Mouse (Mus musculus) thymus, postnatal 4 days (tissue): ENCODE measurements around the gene Fam89b.
"Not testable (repeated sequence)": the region's sequence is repeated elsewhere in the genome, so short reads cannot be mapped to it uniquely, and the experiment has no call there.

Experiments used
- DNase-seq: peaks from one replicate; pipeline ENCODE4 v3.0.0; 2021

Gene Fam89b

DNA sequence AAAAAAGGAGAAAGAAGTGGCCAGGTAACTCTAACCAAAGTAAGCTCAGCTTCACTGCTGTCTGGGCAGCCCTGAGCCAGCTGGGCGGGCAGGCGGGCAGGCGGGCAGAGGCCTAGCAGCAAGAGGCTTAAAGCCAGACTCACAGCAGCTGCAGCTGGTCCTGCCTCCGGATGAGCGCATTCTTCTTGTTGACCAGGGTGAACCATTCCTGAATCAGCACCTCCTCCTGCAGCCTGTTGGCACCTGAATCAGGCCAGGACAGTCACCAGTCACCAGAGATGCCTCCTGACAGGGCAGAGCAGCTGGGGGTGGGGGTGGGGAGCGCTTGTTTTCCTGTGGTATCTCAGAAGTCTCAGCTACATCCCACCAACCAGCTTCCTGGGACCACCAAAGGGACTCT lies 19.4 kb downstream of the Fam89b start:
- no peak for DNase-seq

DNA sequence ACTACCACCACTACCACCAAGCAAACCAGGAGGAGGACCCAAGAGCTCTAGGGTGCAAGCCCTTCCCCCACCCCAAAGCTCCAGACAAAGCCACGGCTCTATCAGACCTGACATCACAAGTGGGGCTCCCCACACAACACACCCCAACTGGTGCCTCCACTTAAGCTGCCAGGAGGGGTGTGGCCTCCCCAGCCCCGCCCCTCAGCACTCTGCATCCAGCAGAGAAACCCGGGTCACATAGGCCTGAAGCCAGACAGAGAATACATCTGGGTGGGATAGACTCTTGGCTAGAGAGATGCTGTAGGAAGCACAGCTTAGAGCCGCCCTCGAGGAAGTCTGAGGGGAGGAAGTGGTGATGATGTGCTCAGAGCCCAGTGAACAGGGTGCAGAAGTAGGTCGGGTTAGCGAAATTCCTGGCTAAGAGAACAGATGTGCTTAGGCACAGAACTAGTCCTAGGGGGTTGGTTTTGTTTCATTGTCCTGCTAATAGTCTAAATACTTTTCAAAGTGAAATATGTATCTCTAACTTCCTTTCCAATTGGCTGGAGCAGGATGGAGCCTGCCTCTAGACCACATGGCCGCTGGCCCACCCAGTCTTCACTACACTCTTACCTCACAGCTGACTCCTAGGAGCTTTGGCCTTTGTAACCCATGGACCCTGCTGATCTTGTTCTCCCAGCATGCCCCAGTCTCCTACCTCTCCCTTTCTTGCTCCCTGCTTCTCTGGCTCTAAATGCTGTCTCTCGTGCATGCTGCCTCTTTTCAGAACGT lies 24.5 kb downstream of the Fam89b start:
- peak; percentile 80 for DNase-seq

DNA sequence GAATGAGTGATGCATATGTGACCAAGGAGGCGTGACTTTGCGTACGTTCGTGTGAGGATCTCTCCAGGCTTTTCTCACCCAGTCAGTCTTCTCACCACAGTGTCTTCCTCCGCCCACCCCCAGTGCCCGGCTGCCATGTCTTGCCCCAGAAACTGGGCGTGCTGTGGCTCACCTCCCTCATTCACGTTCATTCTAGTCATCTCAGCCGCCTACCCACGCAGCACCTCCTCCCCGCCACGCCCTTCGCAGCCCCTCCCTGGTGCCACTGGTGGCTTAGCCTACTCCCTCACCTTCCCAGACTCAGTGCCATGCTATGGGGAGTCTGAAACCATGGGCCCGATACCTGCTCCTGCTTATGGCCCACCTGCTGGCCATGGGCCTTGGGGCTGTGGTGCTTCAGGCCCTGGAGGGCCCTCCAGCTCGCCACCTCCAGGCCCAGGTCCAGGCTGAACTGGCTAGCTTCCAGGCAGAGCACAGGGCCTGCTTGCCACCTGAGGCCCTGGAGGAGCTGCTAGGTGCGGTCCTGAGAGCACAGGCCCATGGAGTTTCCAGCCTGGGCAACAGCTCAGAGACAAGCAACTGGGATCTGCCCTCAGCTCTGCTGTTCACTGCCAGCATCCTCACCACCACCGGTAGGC lies 25.2 kb downstream of the Fam89b start, which contains the start of gene Kcnk7:
Gene Kcnk7 (plus strand): TSS at position 205 of the 638 bp plus-strand sequence.
- DNase-seq, result peak; percentile 51

DNA sequence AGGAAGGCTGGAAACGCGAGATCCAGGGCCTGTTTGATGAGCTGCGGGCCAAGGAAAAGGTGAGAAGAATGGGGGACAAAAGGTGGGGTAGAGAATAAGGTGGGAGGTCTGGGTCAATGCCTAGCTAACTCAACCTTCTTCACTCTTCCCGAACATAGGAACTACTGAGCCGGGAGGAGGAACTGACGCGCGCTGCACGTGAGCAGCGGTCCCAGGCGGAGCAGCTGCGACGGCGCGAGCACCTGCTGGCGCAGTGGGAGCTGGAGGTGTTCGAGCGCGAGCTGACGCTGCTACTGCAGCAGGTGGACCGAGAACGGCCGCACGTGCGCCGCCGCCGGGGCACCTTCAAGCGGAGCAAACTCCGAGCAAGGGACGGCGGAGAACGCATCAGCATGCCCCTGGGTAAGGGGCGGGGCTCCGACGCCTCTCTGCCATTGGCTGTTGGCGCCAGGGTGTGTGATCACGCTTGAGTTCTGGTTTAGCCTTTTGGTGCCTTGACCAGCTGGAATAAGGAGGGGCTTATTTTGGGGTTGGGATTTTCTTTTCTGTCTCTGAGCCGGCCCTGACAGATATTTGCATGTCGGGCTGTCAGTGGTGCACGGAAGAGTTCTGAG lies 33.5 kb downstream of the Fam89b start:
- no peak for DNase-seq

DNA sequence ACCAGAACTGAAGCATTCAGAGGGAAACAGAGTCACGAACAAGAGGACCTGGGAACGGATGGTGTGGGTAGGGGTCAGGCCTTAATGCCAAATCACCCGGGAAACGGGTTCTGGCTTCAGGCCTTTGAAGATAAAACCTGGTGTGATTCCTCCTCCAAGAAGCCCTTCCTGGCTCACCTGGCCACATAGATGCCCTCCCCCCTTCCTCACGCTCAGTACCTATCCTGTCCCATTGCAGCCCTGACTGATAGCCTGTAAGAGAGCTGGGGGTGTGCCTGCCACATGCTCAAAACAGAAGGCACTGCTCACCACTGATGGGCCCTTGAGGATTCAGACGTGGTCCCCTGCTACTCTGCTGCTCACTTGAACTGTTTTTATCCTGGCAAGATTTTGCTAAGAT lies 35.7 kb downstream of the Fam89b start:
- no peak for DNase-seq

DNA sequence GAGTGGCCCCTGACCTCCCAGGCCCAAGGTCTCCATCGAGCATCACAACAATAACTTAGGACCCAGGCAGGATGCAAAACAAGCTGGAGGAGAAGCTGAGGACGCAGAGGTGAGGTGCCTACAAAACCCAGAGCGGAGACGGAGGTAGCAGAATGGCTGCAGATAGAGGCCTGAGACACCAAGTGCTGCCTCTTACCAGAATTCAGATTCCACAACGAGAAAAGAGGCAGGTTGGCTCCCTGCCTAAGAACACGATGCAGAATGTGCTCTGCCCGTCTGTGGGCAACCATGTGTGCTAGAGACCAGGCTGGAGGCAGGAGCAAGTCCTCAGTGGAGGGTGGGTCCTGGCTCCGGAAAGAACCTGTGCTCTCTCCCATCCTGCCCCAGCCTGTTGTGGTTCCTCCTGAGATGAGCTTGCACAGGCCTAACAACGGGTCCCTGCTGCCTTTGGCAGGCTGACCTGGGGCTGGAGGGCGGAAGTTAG lies 36.5 kb downstream of the Fam89b start:
- DNase-seq, result no peak

DNA sequence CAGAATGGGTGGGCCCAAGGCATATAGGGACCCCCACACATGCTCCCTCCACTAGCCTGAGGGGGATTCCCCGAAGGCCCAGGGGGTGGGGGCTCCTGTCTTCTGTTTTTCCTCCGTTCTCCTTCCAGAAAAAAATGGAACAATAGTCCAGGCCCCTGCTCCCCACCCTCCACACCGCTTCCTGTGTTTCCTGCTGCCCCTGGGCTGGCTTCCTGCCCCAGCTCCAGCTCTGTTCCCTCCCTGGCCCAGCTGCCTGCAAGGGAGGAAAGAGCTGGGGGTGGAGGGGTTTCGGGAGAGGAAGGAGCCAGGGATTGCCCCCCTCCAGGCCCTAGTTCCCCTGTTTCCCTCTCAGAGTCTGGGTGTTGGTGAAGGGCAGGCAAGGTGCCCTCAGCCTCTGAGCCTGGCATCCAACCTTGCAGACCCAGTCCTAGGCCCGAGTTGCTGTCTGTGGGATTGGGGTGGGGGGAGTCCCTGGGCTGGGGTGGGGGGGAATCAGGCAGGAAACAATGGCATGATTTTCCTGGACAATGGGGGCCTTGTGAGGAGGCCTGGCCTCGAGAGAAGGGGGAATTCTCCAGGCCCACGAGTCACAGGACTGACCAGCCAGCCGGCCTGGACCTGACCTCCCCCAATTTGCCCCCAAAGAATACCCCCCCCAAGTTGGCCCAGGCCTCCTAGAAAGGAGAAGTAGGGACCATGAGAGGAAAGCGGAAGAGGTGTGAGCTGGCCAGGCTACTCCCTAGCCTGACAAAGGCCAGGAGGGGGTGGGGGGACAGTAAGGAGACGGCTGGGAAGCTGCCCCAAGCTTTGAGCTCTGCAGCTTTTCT lies 37.2 kb downstream of the Fam89b start:
- DNase-seq, result no peak

DNA sequence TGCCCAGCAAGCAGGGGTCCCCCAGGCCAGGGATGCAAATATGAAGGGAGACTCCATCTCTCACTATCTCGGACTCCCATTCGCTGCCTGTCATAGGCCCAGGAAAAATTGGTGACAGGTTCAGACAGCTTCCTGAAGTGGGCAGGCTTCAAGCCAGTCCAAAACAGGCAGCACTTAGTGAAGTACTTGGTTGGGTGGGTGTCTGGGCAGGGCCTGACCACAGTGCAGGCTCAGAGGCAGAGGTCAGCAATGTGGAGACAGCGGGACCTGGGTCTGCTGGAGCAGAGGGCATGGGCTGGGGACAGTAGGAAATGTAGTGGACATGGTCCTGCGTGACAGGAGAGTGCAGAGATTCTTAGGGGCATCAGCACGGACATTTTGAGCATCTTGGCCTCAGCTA lies 37.9 kb downstream of the Fam89b start:
- DNase-seq, result no peak

DNA sequence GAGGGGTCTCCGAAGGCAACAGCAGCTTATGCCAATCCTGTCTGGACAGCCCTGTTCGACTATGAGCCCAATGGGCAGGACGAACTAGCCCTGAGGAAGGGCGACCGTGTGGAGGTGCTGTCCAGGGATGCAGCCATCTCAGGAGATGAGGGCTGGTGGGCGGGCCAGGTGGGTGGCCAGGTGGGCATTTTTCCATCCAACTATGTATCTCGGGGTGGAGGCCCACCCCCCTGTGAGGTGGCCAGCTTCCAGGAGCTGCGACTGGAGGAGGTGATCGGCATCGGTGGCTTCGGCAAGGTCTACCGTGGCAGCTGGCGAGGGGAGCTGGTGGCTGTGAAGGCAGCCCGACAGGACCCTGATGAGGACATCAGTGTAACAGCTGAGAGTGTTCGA lies 39.1 kb downstream of the Fam89b start:
- peak; percentile 40 for DNase-seq

DNA sequence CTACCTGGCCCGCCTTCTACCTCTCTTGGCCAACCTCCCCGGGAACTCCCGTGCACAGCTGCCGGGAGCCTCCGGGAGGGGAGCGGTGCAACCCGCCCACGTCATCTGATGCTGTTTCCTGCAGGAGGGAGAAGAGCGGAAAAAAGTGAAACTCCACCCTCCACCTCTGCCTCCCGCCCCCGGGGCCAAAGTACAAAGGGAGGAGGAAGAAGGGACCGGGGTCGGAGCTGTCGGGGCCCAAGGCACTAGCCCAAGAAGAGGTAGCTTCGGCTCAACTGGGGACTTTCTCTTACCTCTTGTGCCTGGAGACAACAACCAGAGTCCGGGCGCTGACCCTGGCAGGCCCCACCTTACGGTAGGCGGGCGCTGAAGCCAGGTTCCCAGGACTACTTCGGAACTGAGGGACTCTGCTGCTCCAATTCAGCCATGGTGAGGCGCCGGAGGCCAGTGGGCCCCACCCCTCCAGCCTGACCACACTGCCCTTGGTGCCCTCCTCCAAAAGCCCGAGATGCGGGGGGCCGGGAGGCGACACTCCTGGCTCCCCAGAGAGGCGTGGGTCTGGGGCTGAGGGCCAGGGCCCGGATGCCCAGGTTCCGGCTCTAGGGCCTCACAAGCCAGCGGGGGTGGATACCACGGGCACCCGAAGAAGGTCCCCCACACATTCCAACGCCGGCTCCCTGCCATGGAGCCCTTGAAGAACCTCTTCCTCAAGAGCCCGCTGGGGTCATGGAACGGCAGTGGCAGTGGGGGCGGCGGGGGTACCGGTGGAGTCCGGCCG lies 39.7 kb downstream of the Fam89b start:
- peak; percentile 88 for DNase-seq

DNA sequence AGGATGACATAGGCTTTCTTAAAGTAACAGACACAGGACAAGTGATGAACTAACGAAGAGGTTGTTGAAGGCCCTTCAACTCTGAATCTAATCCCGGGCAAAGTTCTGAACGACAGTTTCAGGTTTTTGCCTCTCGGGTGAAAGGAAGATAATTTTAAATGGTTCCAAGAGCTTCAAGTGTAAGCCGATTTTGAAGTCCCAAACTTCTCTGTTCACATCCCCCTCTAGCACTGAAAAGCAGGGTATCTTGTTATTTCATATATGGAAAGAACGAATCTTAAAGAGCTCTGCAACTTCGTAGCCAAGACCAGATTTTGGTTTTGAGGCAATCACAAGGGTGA lies 40.4 kb downstream of the Fam89b start:
- no peak for DNase-seq

DNA sequence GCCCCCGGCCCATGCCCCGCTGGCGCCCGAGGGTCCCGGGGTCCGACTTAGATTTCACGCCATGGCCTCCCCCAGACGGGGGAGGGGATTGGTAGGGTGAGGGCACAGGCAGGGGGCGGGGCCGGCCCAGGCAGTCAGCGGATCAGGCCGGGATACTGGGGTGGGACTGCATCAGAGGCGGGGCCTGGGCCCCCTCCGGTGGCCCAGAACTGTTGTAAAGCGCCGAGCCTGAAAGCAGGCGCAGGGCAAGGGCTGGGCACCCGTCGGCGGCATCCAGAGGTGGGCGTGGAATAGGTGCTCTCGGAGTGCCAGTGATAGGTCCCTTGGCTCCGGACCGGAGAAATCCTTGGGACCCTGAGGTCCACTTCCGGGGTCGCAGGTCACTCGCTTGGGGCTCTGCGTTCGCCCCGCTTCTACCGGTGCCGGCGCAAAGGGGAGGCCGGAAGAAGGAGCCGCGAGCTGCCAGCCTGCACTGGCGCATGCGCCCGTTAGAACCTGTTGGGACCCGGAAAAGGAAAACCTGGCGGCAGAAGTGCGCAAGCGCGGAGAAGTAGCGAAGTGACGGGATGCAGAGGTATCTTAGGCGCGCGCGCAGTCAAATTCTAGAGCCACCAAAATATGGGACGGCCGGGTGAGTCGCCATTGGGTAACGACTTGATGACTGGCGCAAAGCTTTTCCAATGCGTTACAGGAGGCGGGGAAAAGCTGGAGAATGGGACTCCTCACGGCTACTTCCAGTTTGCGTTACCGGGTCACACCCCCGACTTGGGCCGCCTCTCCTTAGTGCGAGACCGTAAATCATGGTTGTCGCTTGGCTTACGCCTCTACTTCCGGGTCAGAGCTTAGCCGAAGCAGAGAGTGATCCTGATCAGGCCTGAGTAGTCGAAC lies 41.0 kb downstream of the Fam89b start, which contains the start of the genes Map3k11 and Pcnx3:
Gene Map3k11 (plus strand): TSS at position 543 of the 888 bp plus-strand sequence.
Gene Pcnx3 (minus strand): TSS at position 709 of the 888 bp plus-strand sequence.
- peak; percentile 97 for DNase-seq

DNA sequence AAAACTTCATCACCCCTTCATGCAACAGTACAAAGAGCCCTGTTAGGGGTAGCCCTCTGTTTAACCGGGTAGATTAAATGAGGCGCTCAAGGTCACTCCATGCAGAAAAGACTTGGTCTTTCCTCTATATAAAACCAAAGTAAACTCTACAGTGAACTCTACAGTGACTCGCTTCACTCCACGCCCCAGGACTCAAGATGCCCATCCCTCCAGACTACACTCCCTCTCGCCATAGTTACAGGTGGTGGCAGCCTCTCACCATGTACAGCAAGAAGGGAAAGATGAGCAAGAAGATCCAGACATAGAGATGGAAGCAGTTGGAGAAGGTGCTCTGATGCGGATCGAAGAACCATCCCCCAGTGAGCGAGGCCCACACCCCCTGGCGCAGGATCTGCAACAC lies 41.7 kb downstream of the Fam89b start:
- no peak for DNase-seq

DNA sequence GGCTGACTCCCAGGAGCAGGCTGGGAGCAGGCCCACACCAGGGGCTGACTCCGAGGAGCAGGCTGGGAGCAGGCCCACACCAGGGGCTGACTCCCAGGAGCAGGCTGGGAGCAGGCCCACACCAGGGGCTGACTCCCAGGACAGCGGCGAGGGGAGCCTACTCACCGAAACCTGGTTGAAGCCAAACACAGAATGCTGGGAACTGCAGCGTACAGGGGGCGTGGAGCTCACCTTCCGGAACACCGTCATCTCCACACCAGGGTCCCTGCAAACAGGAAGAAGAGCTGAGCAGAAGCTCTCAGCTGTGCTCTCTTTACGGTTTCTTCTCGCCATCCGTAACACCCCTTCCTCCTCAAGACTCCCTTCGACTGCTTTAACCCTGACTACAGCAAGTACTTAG lies 42.5 kb downstream of the Fam89b start:
- not testable (repeated sequence) for DNase-seq

DNA sequence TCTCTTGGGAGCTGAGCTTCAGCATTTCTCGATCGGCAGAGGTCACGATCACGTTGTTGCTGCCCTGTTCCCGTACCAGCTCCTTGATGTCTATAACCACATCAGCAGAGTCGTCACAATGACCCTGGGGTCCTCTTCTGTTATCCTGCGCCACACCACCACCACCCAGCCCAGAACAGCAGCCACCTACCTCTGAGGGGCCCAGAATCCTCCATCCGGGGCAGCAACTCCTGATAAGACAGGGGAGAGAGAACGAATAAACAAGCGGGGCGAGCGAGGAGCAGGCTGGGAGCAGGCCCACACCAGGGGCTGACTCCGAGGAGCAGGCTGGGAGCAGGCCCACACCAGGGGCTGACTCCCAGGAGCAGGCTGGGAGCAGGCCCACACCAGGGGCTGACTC lies 43.0 kb downstream of the Fam89b start:
- DNase-seq, result no peak

DNA sequence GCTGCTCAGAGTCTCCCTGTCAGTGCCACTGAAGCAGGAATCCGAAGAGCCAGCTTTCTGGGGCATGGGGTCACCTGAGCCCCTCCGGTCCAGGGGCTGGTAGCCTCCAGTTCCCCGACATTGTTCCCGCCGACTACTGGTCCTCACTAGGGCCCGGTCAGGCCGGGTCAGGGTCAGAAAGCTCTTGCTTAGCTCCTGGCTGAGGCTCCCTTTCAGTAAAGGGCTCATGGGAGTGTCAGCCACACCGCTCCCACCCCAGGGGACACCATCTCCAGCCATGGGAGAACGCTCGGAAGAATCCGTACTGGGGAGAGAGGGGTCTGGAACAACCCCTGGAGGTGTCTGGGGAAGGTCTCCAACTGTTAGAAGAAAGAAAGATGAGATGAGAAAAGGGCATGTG lies 43.6 kb downstream of the Fam89b start:
- DNase-seq, result no peak

DNA sequence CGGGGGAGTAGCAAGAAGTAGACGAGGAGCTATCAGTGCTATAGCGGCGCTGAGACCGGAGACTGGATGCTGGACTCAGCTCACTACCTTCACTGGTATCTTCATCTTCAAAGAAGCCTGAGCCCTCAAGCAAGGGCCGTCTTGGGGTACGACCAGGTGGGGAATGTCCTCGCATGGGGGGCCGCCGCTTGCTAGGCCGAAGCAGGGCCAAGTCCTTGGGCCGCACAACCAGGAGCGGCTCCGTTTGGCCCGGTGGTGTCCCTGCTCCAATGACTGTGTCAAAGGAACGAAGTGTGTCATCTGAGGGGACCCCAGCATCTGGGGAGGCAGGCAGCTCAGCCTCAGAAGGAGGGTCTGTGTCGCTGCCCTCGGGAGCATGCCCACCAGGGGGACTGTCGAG lies 44.0 kb downstream of the Fam89b start:
- no peak for DNase-seq

DNA sequence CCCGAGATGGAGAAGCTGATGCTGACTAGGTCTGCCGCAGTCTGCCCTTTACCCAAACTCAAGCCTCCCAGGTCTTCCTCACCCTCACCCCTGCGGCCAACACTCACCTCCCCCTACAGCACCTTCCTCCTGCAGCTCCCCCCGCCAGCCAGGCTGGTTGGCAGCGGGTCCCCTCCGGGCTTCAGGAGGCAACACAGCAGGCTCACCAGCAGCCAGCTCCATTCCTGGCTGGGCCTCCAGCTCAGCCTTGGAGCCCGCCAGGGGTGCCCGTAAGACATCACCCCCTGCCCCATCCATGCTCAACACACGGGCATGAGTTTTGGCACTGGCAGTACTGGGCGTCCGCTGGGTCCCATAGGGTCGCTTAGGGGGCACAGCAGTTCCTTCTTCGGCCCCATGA lies 44.5 kb downstream of the Fam89b start:
- DNase-seq, result no peak

DNA sequence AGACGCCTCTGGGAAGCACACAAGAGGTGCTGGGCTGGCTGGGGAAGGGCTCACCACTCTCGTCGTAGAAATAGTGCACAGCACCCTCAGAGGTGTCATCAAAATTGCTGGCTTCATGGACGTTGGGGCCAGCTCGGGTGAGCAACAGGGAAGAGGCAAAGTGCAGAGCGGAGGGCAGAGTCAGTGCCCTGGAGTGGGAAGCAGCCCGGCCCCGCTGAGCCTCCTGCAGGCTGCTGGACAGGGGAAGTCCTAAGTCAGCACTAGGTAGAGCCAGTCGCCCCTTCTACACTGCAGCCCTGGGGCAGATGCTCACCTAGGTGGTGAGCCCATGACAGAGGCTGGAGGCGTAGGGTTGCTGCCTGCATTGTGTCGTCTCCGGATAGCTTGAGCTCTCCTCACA lies 45.2 kb downstream of the Fam89b start:
- DNase-seq, result no peak

DNA sequence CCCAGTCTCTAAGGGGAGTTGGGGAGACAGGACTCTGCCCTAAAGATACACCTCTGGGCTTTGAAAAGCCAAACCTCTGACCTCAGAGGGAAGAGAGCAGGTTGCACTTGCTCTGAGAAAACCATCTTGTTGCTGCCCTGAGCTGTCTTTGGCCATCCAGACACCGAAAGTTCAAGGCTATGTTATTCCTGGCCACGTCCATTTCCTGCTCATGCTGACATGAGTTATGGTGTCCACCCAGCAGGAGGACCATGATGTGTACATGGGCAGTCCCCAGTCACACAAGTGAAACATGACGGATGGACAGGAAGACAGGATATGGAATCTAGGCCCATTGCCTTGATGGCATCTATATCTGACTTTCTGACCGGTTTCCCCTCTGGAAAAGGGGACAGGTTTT lies 49.0 kb downstream of the Fam89b start:
- no peak for DNase-seq
